Mouse (Mus musculus) layer of hippocampus, postnatal 25 days (tissue): ENCODE measurements around the gene Marcks. TPM values are rescaled to one million over a fixed set of nuclear protein-coding genes. Genes with fewer than 3 reads are reported as not detected.
A peak's percentile ranks its signal among the peaks of the same experiment; 100 is the strongest.
"Not testable (repeated sequence)": the region's sequence is repeated elsewhere in the genome, so short reads cannot be mapped to it uniquely, and the experiment has no call there.

Source experiments
- DNase-seq, 2 experiments: peaks; one replicate each; pipeline ENCODE4 v3.0.0; 2022; ENCODE audit warnings: mixed read lengths in 2 of 2, low spot score in 1 of 2; ENCODE audit errors: extremely low spot score in 1 of 2
- total RNA-seq, 2 experiments: library from RNA; stranded (reverse); gene quantifications; 2 replicates each; pipeline ENCODE4 v1.2.3; 2021

Marcks gene
- total RNA-seq, 2 experiments from 2014 or later = 130 to 131 TPM

DNA sequence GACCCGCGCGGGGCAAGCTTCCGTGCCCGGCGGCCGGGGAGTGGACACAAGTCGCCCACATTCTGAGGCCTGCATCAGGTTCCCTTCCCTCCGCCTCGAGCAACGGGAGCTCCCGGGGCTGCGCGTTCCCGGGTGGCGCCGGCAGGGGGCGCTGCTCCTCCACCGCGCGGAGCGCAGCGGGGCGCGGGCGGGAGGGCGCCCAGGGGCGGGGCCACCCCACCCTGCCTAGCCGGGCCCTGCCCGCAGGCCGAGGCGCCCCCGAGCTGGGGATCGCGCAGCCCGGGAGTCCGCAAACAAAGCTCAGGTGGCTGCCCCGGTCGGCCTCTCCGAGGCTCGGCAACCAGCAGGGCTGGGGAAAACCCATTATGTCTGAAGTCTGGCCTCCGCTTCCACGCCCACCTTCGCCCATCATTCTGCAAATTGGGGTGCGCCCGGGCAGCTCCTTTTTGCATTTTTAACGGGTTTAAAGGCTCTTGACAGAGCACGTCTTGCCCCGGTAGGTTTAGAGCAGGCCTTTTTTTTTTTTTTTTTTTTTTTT, 1.7 kb downstream of the Marcks start:
- DNase-seq = peak; percentile 98

DNA sequence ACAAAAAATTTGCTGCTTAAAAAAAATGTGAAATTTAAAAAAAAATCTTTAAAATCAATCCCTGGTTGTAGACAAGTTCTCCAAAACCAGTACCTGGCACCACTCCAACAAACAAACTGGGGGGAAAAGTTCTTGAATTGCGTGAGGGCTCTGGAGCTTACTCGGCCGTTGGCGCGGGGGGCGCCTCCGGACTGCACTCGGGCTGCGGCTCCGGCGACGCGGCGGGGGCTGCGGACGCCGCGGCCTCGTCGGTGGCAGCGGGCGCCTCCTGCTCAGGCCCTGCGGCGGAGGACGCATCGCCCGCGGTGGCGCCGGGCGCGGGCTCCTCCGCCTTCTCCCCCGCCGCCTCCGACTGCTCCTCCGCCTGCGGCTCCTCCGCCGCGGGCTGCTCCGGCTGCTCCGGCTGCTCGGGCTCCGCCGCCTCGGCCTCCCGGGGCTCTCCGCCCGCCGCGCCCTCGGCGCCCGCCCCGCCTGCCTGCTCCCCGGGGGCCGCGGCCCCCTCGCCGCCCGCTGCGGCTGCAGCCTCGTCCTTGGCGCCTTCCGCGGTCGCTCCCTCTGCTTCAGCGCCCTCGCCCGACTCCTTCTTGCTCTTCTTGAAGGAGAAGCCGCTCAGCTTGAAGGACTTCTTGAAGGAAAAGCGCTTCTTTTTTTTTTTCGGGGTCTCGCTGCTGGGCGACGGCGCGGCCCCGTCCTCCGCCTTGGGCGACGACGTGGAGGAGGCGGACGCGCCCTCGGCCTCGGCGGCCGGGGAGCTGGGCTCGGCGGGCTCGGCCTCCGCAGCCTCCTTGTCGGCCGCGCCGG, 2.6 kb downstream of the Marcks start:
- DNase-seq = peak in 1 of 2 experiments; percentile 46

DNA sequence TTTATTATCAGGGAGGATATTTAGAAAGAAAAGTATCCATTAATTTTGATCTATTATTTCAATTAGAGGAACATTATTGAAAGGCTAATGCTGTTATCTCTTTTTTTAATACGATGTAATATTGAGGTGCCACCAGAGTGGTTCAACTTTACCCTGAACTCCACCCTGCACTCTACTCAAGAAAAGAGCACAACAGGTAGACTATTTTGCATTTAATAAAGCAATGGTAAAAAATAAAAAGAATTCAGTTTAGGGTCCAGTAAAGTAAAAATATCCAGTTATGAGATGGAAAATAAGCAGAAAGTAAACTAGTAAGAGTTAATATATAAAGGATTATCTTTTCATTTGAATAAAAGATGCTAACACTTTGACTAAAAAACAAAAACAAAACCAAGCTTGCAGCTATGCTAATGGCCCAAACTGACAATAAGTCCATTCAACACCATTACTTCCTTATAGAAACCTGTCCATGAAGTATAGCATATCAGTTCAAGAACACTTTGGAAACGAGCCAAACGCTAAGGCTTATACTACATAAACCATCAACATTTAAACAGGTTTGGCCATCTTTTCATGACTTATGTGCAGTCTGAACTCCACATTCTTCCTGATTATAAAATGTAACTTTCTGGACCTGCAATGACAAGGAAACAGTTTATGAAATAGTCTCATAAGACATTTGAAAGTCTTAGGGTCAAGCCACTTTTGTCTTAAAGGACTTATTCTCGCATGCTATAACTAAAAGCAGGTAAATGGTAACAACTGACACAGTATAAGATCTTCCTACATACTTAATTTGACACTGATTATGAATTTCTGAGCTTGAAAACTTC, 4.6 kb downstream of the Marcks start:
- DNase-seq = no peak

DNA sequence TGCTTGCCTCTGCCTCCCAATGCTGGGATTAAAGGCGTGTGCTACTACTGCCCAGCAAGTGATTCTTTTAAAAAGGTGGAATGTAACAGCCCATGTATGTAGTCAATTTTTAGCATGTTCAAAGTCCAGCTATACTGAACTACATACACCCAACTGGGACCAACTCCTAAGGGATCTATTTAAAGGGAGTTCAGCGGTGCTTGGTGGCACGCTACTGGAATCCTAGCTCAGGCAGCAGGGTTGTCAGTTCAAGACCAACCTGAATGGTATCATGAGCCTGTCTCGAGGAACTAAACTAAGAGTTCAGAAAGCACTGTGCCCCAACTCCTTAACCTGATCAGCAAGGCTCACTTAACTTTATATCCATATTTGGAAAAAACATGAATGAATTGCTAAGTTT, 6.0 kb downstream of the Marcks start:
- no peak for DNase-seq

DNA sequence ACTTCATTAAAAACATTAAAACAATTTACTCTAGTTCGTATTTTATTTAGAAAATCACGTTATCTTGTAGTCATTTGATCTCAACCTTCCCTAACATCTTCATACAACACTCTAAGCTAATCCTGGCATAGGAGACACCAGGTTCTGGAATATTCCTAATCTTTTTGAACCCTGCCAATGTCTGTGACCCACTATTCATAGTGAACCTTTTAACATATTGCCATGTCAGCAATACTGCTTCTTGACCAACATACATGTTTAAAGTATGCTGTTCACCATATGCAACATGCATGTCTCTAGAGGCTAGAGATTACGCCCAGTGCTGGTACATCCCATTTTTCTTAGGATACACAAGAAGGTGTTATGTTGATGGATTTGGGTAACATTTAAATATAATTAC, 9.1 kb downstream of the Marcks start:
- DNase-seq = no peak

DNA sequence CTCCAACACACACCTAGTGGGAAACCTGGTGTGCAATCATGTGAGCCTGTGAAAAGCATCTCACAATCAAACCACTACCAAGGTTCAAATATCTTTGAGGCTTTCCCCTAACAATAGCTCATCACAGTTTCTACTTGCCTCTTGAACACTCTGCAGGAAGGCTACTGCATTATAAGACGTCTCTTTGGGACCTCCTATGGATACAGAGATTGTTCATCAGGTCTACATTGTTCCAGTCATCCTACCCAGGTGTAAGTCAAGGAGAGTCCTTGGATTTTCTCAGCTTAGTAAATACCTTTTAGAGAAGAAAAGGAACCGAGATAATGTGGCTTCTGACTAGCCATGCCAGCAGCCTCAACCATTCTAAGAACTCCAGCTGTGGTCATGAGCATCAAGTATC, 23.4 kb downstream of the Marcks start:
- no peak for DNase-seq

DNA sequence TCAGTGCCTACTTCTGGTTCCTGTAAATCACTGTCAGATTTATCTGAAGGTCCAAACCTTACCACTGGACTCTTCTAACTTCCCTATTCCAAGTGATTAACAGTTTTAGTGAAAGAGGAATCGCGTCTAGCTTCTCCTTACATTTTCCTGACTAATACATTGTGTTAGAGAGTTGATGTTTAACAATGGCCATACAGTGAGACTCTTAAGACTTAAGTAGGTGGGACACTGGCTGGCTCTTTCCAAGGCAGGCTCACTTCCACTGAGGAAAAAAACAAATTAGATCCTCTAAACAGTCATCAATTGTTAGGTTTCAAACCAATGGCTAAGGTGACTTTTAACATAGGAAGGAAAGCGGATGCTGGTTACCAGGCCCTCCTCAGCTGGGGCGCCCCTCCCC, 25.9 kb downstream of the Marcks start:
- no peak for DNase-seq

DNA sequence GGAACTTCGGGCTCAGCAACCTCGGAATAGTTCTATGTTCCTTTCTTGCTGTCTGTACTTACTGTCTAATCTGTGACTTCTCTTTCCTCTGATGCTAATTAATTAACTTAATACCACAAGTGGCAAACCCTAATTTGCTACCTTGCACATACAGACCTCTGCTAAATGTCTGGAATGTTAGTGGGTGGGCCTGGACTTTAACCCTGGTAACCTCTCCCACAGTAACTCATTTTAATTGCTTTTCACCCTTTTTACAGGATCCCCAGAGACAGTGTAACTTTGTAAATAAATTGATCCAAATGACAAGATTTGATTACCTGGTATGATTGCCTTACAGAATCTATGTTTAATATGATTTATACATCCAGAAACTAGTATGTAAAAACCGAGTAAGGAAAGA, 26.4 kb downstream of the Marcks start:
- no peak for DNase-seq

DNA sequence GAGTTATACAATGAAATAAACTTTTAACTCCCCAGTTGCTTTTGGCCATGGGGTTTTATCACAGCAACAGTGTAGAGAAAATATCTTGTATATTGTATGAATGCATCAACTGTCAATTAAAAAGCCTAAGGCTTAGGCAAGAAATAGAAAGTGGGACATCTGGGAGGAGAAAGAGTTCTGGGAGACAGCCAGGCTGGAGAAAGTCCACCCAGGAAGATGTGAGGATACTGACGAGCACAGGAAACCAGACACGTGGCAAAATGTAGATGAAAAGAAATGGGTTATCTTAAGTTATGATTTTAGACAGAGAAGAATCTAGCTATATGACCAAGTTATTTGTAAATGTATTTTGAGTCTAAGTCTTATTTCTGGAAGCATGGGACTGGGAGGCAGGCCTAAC, 27.3 kb downstream of the Marcks start:
- no peak for DNase-seq

DNA sequence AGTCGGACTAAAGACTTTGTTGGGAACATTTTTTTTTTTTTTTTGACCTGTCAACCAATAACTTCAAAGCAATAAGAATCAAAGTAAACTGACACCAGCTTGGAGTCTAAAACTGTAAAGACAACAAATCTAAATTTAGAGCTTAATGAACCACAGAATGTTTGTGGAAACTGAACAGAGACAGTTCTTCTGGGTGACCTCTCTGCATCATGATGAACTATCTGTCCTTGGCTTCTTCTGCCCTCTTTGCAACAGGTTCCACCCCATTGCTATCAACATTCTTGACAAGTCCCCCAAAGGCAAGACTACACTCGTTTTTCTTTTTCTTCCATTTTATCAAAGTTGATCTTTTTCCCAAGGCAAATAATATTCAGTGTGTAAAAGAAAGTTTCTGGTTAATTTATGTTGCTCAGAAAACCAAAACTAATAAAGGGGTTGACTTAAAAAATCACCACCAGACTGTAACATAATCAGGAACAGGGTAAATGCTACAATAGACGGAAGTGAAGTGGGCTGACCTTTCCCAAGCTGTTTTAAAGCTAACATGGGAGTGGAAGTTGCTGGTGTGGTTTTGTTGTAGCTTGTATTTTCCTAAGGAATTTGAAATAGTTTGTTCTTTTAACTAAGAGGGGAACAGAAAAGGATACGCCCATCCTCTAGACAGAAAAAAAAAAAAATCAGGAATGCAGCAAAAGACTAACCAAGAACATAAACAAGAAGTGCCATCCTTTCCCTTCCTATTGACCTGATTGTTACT, 31.7 kb downstream of the Marcks start:
- no peak for DNase-seq

DNA sequence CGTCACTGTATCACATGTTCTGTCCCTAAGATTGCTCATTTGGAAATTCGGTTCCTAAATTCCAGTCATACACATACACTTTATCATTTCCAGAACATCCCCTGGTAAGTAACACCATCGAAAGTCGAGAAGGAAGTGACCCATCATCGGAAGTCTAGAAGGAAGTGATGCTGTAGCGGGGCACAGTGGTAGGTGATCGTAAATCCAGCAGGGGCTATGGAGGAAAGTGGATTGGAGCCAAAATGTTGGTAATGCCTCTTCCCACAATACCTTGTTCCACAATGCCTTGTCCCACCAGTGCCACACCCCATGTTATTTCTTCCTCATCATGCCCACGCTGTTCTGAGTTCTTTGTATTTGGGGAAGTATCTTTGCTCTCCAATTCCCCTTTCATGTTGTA, 32.4 kb downstream of the Marcks start:
- no peak for DNase-seq

DNA sequence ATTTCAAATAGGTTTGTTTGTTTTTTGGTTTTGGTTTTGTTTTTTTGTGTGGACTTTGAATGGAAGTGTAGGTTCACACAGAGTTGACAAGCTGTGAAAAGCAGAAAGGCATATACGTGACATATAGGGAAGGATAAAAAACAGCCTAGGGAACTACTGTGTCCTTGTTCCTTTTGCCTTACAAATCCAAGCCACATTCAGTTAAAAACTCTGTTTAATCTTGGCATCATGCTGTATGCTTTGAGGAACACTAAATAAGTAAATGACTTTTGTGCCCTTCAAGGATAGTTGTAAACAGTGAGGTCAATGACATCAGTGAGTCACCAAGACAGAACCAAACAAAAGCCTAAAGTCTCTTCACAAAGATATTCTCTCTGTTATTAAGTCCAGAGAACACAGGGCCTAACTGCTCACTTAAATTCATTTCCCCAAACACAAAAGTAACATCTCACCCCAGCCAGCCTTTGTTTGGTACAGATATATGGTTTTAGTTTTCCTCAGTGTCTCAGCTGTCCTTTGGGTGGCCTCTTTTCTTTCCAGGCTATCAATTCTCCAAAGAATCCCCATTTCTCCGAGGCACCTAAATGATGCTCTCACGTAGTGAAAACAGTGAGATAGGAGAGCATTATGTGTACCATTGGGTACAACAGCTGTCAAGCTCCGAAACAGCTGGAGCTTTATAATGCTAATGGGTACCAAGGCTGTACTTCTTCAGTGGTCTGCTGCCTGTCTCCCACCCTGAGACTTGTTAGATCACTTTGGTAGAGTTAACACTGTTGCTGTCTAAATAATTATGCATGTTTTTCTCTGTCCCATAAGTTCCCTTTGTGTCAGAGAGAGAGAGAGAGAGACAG, 36.3 kb downstream of the Marcks start:
- no peak for DNase-seq

DNA sequence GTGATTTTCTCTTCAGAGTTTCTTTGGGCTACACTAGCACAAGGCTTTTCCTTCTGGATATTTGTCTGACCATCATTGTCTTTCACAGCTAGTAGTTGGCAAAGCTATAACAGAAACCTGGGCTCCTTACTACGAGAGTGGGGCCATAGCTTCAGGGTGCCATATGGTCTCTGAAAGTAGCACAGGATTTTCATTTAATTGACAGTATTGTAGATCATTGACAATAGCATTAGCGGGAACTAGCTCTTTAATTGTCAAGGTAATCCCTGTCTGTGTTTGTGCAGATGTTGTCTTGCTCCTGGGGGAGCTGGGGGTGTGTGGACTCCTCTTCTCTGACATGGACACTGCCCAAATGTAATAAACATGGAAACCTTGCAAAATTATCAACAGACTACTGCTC, 37.0 kb downstream of the Marcks start:
- no peak for DNase-seq

DNA sequence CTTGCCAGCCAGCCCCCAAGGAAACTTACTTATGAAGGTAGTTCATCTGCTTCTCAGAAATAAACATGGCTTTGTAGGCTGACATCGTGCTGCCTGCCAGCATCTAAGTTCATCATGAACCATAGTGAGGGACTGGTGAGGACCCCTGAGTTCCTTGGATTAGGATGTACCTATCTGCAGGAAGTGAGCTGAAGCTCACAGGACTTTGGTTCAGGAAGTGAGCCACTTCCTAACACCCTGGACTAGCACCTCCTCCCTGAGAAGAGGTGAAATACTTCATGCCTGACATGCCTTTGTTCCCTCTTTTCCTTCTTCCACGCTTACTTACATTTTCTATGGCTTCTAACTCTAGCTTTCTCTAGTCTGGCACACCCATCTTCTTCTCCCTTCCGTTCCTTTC, 42.2 kb downstream of the Marcks start:
- DNase-seq = no peak

DNA sequence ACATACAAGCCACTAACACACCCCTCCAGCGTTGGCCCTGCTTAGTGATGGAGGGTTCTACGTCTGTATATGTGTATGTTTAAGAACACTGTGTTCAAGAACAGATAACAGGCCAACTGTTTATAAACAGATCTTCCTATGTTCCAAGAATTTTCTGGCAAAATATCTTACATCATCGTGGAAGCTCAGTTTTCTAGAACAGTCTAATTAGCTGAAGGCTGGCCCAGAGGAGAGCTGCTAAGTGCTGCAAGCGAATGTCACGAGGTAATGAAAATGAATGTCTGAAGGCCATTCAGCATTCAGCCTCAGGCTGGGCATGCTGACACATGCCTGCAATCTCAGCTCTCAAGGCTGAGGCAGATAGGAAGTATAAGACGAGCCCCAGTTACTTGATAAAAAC, 42.9 kb downstream of the Marcks start:
- no peak for DNase-seq

DNA sequence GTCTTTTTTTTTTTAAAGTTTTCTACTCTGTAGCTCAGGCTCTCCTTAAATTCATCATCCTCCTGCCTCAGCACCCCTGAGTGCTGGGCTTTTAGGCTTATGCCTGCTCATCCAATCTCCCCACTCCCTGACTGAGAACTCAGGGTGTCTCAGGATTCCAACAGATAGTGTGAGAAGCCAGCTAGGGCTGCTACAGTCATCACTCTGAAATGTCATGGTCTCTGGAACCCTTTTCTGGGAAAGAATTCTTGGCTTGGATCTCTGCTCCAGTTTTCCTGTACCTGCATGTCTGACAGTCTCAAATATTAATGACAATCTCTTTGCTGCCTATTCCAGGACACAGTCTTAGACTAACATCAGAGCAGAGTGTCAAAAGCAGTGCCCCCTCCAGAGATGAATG, 45.4 kb downstream of the Marcks start:
- DNase-seq = no peak

DNA sequence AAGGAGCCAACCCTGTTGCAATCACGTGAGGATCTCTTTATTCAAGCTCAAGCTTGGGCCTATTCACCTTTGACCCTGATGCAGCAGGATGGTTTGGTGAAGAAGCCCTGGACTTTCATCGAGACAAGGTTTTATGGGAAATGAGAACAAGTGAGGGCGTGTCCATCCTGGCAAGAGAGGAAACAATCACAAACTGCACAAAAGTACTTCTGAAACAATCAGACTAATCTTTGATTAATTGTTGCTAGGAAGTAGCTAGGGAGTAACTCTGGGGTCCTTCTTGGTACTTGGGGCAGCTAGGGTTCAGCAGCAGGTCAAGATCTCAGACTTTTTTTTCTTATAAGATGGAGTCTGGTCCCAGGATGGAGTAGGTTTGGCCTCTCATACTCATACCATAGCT, 48.3 kb downstream of the Marcks start:
- no peak for DNase-seq

DNA sequence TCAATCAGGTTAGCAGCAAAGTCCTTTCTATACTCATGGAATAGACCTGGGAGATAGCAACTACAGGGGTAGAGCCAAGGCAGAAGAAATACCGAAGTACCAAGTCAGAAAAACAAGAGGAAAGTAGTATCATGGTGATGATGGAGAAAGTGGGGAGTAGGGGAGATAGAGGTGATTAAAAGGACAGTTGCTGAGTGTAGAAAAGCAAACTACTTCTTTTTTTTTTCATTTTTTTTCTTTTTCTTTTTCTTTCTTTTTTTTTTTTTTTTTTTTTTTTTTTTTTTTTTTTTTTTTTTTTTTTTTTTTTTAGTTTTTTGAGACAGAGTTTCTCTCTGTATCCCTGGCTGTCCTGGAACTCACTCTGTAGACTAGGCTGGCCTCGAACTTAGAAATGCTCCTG, 54.6 kb downstream of the Marcks start:
- not testable (repeated sequence) for DNase-seq
